ENCODE assay signal across 8 mouse cellular contexts in the genomic region with DNA sequence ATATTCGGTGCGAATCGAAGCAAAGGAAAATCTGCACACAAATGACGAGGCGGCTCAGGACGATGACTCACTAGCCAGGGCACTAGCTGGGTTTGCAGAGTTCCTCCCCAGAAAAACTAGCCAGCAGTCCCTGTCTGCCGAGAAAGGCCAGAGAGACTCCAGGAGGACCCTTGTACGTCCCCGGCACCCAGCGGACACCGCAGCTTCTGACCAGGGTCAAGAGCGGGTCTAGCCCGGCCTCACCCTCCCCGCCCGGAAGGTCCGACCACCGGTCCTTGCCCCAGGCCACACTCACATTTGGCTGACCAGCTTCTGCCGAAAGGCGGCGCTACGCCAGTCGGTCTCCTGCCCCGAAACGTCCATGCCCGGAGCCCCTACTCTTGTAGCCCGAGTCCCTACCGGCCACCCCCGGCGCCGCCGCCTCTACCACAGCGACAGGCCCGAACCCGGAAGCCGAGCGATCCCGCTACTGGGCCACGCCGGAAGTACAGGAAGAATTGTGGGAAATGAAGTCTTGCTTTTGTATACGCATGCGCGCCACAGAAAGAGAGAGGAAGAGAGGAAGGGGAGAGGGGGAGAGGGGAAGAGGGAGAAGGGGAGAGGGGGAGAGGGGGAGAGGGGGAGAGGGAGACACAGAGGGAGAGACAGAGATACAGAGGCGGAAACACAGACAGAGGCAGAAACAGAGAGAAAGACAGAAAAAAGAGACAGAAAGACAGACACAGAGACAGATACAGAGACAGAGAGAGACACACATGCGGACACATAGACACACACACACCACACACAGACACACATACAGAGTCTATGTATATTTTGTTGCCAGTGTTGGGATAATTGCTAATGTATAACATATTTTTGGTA. TPM values are rescaled to one million over a fixed set of nuclear protein-coding genes. Genes with fewer than 3 reads are reported as not detected.
A peak's percentile ranks its signal among the peaks of the same experiment; 100 is the strongest.
DNase-seq lines count a peak whose midpoint lies in the region; ATAC-seq lines count a peak whose summit lies in the region.

No protein-coding gene starts in this region.

- DNase-seq in Muller cell, postnatal 12 days (ENCODE audit: inconsistent ontology term) = peak; percentile 93
- DNase-seq in cerebellum, adult 9-11 months = peak; percentile 92
- peak; percentile 89 to 92 for DNase-seq in frontal cortex, postnatal 10 days (ENCODE audit: low spot score in 2 of 2)
- DNase-seq in layer of hippocampus, postnatal 25 days (ENCODE audit: extremely low spot score in 1 of 2, low spot score in 1 of 2) = peak; percentile 81 to 86
- DNase-seq in lung, postnatal 25 days (ENCODE audit: low spot score) = peak; percentile 91
- peak; percentile 93 for DNase-seq in retina, embryonic 14.5 days (ENCODE audit: low spot score)
- DNase-seq in thymus, postnatal 4 days = peak; percentile 91

- H3K27me3 ChIP-seq in hindbrain, embryonic 13.5 days = no peaks in the 10 kb centered on the region

- no peaks in the 10 kb centered on the region for H3K9me3 ChIP-seq in hindbrain, embryonic 13.5 days

- H3K36me3 ChIP-seq in hindbrain, embryonic 13.5 days = no peaks in the 10 kb centered on the region

- peak; percentile 92 for ATAC-seq in hindbrain, embryonic 13.5 days (ENCODE audit: low FRiP score)

- H3K9ac ChIP-seq in hindbrain, embryonic 13.5 days = peak overlapping the region; percentile 93

- H3K4me1 ChIP-seq in hindbrain, embryonic 13.5 days (replicated peaks) = peaks cover 21% of the 10 kb centered on the region

- WGBS in hindbrain, embryonic 13.5 days = 2% methylated on average over 44 of the region's 44 CpGs

- H3K4me3 ChIP-seq in hindbrain, embryonic 13.5 days = peak overlapping the region; percentile 83

- H3K4me2 ChIP-seq in hindbrain, embryonic 13.5 days = peak overlapping the region; percentile 95

- H3K27ac ChIP-seq in hindbrain, embryonic 13.5 days = peak overlapping the region; percentile 87

RNA-seq across cellular contexts. Expression of gene Med15, which starts 10.0 kb away (rescaled TPM):
- 44.3 and 48.7 TPM in 2 replicates for polyA plus RNA-seq in hindbrain, embryonic 13.5 days (2015; fragmentation: Nextera tagmentation; extraction: Ambion mirVana)
- total RNA-seq in layer of hippocampus, postnatal 25 days (2021) = 10 to 100 TPM; 62.7 to 82.2 TPM

RNA-seq across cellular contexts. Expression of gene Klhl22, which starts 36.7 kb away (rescaled TPM):
- 70.9 and 77.6 TPM in 2 replicates for polyA plus RNA-seq in hindbrain, embryonic 13.5 days (2015; fragmentation: Nextera tagmentation; extraction: Ambion mirVana)
- 100 to 1,000 TPM in 1 of 2 experiments, 10 to 100 TPM in 1; 97.3 to 103 TPM for total RNA-seq in layer of hippocampus, postnatal 25 days (2021)

Comparison
In these comparisons a context has a peak if more than half of its experiments do, and no peak if none do; other contexts are left out.
1. Peak in every context shown above with its lines: DNase-seq, ATAC-seq, H3K4me3 ChIP-seq and H3K27ac ChIP-seq.